Mouse (Mus musculus): ENCODE measurements at regions not wholly inside any gene's neighbourhood (a gene's known extent, or its start where the extent isn't known, plus 50 kb on each side); places are given as distances from the start of the nearest gene placed in this dataset.

GRCm38 (mm10) chr4:124326301-124326700 lies 284.3 kb downstream of the 3100002H09Rik start:
- DNase-seq (ENCODE audit: low spot score in 2 of 2) = no peak

- DNase-seq (ENCODE audit: low spot score in 2 of 2) = no peak
These were observed 287.0 kb downstream of the 3100002H09Rik start for GRCm38 (mm10) chr4:124323589-124323988.

- DNase-seq (ENCODE audit: low spot score in 2 of 2) = no peak
These were observed 289.4 kb downstream of the 3100002H09Rik start for GRCm38 (mm10) chr4:124321221-124321620.

GRCm38 (mm10) chr4:124317042-124317441 lies 293.6 kb downstream of the 3100002H09Rik start:
- no peak for DNase-seq (ENCODE audit: low spot score in 2 of 2)

GRCm38 (mm10) chr4:124311657-124312056 lies 298.9 kb downstream of the 3100002H09Rik start:
- no peak for DNase-seq (ENCODE audit: low spot score in 2 of 2)

- no peak for DNase-seq (ENCODE audit: low spot score in 2 of 2)
These were observed 300.0 kb downstream of the 3100002H09Rik start for GRCm38 (mm10) chr4:124310594-124310993.

- DNase-seq (ENCODE audit: low spot score in 2 of 2) = no peak
These were observed 304.6 kb downstream of the 3100002H09Rik start for GRCm38 (mm10) chr4:124305871-124306555.

GRCm38 (mm10) chr4:124302950-124303349 lies 307.7 kb downstream of the 3100002H09Rik start:
- no peak for DNase-seq (ENCODE audit: low spot score in 2 of 2)

DNA sequence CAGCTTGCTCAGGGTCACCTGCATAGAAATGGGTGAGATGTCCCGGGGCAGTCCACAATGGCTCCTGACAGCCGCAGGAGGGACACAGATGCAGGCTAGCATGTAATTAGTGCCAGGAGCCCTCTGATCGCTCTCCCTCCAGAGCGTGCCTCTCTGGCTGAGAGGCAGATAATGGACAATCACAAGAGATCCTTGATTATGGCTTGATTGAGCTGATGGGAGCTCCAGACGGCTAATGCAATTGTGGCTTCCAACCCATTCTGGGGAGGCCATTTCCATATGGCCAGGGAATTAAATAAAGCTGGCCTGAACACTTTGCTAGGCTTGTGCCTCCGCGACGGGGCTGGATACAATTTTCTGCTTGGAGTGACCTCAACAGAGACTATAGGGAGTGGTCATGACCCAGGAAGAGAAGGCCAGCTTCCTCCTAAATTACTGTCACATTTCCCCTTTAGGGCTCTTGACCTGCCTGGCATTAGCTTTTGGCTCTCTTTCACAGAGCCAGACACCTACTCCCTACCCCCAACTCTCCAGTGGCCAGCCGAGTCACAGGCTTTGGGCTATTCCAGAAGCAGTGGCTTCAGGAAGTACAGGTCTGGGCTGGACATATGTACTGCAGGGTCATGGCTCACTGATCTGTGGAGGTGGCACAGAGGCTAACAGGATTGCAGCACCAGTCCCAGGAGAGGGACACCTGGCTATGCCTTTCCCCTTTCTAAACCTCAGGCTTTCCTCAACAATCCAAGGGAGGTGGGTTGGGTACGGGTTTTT lies 311.8 kb downstream of the 3100002H09Rik start:
- no peak for DNase-seq (ENCODE audit: low spot score in 2 of 2)

- no peak for DNase-seq (ENCODE audit: low spot score in 2 of 2)
These were observed 318.3 kb downstream of the 3100002H09Rik start for GRCm38 (mm10) chr4:124292254-124292653.

GRCm38 (mm10) chr4:124291767-124292166 lies 318.8 kb downstream of the 3100002H09Rik start:
- DNase-seq (ENCODE audit: low spot score in 2 of 2) = no peak

GRCm38 (mm10) chr4:124287471-124287870 lies 323.1 kb downstream of the 3100002H09Rik start:
- DNase-seq (ENCODE audit: low spot score in 2 of 2) = no peak

- no peak for DNase-seq (ENCODE audit: low spot score in 2 of 2)
These were observed 331.9 kb downstream of the 3100002H09Rik start for GRCm38 (mm10) chr4:124278681-124279080.

DNA sequence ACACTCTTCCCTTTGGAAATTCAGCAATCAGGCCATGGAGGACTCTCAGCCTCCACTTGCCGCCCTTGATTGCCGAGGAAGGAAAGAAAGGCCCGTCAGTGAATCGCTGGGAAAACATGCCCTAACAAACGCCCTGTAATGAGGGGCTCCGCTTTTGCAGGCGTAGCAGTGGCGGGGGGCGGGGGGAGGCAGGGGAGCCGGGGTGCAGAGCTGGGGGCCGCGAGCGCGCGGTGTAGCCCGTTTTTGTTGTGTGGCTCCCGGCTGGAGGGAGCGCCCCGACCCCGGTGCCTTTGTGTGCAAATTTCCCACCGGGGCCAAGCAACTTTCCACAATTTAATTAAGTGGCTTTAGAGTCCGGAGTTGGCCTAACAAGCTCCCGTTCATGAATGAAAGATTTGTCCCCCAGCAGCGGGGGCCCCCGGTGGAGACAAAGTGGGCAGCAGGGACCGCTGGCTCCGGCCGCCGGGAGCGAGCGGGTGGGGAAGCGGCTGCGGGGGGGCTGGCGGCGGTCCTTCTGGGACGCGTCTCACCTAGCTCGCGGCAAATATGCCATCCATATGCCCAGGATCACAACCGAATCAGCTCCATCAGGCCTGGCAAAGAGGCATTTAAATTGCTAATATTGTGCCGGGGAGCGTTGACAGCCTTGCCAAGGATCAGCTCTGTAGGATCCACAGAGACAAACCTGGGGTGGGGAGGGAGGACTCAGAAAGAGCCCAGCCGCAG lies 333.0 kb downstream of the 3100002H09Rik start:
- no peak for DNase-seq (ENCODE audit: low spot score in 2 of 2)

DNA sequence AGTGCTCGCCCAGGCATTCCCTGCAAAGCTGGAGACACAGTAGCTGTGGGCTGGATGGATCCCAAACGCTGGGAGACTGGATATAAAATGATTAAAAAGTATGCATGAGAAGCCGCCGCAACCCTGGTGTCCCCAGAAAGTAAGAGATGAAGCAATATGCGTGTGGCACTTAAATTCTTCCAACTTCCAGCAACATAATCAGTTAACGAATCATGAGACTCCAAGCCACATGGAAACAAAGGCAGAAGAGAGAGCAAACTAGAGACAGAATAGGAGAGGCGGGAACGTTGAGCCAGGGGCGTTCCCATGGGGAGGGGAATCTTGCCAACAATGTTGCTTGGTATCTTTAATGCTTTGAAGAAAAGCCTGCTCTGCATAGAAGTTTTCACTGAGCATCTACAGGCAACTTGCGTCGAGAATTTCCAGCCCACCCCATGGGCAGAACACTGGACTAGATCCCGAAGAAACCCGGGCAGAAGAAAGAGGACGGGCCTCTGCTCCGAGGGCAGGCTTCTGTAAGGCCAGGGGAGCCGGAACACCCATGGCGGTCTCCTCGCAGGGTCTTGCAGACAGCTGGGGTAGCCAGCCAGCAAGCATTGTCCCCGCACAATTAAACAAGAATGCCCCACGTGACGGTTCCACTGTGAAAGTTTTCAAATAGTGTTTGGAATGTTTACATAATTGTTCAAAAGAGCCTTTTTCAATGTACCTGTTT lies 333.7 kb downstream of the 3100002H09Rik start:
- DNase-seq (ENCODE audit: low spot score in 2 of 2) = no peak

DNA sequence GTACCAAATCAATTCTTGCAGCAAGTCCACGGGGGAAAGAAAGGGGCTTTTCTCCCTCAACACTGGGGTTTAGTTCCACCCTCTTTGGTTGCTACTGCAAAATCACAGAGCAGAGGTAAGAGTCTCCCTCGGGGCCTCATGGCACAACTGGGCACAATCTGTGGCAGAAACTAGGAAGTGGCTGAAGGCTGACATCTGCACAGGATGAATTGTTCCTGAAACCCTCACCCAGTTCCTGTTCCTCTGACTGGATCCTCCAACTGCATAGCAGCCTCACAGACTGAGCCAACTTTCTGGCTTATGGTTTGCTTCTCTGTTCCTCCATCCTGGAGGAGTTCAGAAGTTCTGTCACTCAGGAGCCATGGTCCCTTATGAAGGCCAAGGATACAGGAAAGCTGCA lies 338.6 kb downstream of the 3100002H09Rik start:
- peak in 1 of 2 experiments; percentile 21 for DNase-seq (ENCODE audit: low spot score in 2 of 2)

DNA sequence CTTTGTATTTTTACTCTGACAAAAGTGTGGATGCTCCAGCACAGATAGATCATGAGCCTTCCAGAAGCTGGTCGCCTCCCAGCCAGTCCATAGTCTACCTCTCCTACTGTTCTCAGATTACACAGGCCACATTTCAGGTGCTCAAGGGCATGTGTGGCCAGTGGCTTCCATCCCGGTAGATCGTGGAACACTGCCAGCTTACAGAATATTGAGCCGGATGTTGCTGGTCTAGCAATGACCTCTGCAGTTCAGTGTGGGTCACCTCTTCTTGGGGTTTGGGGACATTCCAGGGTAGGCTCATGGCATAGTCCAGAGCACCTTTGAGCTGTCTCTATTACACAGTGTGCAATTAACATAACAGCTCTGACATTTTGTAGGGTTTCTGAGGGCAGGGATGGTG lies 342.2 kb downstream of the 3100002H09Rik start:
- no peak for DNase-seq (ENCODE audit: low spot score in 2 of 2)

DNA sequence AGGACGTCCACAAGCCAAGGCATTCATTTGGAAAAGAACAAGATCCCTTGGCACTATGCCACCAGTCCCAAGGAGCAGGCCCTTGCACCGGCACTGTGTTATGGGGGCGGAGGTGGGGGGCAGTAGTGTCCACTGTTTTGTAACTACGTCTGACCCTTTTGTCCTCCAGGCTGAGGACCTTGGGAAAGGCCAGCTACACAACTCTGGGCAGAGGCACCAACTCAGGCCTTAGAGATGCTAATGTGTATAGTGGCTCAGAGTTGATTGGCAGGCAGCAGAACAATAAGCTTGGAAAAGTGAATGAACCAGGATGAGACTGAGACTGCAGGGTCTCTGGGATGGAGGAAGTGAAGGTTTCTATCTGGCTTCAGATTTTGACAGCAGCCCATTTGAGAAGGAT lies 344.0 kb downstream of the 3100002H09Rik start:
- DNase-seq (ENCODE audit: low spot score in 2 of 2) = no peak

- no peak for DNase-seq (ENCODE audit: low spot score in 2 of 2)
These were observed 345.1 kb downstream of the 3100002H09Rik start for GRCm38 (mm10) chr4:124265527-124265926.

DNA sequence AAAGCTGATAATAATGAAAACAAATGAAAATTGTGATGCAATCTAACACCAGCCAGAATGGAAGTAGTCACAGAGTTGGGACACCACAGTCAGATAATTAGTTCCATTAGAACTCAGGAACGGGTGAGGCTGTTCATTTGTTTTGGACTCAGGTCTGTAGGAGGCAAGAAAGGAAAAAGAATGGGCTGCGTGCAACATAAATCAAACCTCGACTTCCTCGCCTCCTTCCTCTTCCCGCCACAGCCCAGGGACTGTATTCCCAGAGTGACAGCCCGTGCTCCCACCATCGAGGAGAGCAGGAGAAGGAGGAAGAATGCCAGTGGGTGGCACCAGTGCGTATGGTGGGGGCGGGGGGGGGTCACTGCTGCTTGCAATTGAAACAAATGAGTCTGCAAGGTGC lies 339.2 kb upstream of the 4930535I16Rik start:
- DNase-seq (ENCODE audit: low spot score in 2 of 2) = no peak

GRCm38 (mm10) chr4:124256515-124256914 lies 338.7 kb upstream of the 4930535I16Rik start:
- DNase-seq (ENCODE audit: low spot score in 2 of 2) = no peak

GRCm38 (mm10) chr4:124255183-124255543 lies 337.3 kb upstream of the 4930535I16Rik start:
- DNase-seq (ENCODE audit: low spot score in 2 of 2) = no peak
